Mouse (Mus musculus) erythroid progenitor cell, adult 5-6 weeks (primary cell): ENCODE results near the gene Rbbp4. TPM values are rescaled to one million over a fixed set of nuclear protein-coding genes. Genes with fewer than 3 reads are reported as not detected.
A peak's percentile ranks its signal among the peaks of the same experiment; 100 is the strongest.

ENCODE experiments used
- ATAC-seq: replicated peaks from 2 replicates; pipeline ENCODE4 v1.8.0; 2016; ENCODE audit warnings: moderate number of reproducible peaks, mild to moderate bottlenecking, moderate TSS enrichment, inconsistent platforms; ENCODE audit not compliant: poor library complexity, low FRiP score, severe bottlenecking
- total RNA-seq, 2 experiments: library from RNA; stranded (forward) in 1 of 2; stranded (reverse) in 1 of 2; fragments of 150-400 nt in 1 of 2; fragments of 186-747, 209-891 nt in 1 of 2; gene quantifications; 2 replicates each; pipeline versions ENCODE4 v1.2.3 to v1.2.4; 2015 to 2017; ENCODE audit warnings: low replicate concordance in 2 of 2

Gene Rbbp4
- total RNA-seq, 2 experiments from 2014 or later: 159 to 270 TPM

DNA sequence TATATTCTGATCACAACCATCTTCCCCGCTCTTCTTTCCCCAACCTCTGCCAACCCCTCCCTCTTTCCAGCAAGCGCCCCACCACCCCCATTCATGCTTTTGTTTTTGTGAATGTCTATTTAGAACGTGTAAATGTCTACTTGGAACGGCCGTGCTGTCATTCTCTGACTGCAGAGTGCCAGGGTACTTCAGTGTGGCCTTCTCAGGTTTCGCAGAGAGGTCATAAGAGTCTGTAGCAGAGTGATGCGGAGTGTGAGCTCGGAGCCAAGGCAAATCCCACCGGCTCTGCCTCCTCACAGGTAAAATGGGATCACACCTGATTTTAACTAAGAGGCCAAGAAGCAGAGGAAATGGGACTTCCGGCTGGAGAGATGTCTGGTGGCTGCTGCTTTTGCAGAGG is 36.0 kb downstream of the Rbbp4 start:
- ATAC-seq: no peak

DNA sequence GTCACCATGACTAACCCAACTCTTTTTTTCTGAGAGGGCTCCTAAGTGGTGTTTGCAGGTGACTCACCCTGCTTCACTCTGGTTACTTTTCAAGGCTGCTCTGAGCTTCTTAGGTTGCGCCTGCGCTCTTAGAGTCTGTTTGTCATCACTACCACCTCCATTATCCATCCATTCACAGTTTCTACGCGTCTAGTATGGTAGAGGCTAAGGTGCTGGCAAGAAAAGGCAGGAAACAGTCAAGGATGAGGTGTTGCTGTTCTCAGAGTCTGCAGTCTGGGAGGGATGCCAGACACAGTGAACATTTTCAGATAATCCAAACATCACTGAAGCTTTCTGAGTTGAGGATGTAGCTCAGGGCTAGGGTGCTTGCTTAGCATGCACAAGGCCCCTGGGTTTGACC is 37.4 kb downstream of the Rbbp4 start:
- ATAC-seq: no peak

DNA sequence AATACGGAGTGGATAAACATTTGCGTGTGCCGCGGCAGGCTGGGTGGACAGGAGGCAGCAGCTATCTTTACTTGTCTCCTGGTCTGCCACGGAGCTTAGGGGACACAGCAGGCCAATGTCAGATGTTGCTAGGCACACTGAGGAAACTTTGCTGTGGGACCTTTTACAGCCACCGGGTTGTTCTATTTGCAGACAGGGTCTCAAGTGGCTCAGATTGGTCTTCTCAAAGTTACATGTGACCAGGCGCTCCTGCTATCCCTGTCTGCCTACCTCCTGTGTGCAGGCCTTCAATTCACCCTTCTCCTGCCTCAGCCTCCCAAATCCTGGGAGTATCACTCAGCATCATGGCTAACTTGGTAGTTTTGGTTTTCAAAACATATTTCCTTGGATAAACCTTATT is 39.1 kb downstream of the Rbbp4 start:
- no peak for ATAC-seq

DNA sequence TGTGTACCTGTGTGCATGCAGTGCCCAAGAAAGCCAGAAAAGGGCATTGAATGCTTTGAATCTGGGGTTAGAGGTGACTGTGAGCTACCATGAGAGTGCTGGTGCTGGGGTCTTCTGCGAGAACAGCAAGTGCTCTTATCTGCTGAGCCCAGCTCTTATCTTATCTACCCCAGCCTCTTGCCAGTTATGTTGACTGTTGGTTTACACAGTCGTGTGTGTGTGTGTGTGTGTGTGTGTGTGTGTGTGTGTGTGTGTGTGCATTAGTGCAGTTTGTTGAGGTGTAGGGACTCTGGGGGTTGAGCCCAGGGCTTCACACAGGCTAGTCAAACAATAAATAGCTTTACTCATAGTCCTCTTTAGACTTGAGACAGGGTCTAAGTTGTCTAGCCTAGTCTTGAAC is 40.0 kb downstream of the Rbbp4 start:
- ATAC-seq: no peak

DNA sequence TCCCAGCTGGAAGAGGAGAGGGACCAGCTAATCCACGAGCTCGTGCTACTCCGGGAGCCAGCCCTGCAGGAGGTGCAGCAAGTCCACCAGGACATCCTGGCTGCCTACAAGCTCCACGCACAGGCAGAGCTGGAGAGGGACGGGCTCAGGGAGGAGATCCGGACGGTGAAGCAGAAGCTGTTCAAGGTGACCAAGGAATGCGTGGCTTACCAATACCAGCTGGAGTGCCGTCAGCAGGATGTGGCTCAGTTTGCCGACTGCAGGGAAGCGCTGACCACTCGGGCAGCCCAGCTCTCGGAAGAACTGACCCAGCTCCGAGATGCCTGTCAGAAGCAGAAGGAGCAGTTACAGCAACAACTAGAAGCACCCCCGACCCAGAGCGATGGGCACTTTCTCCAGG is 41.5 kb downstream of the Rbbp4 start:
- ATAC-seq: no peak

DNA sequence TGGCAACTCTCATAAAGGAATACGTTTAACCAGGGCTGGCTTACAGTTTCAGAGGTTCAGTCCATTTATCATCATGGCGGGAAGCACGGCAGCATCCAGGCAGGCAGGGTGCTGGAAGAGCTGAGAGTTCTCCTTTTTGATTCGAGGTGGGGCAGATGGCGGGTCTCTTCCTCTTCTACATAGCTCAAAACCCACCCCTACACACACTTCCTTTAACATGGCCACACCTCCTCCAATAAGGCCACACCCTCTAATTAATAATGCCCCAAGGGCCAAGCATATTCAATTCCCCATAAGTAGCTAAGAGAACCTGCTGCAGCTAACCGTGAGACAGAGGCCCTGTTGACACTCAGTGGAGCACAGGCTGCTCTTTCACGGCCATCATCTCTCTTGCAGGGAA is 42.3 kb downstream of the Rbbp4 start:
- no peak for ATAC-seq

DNA sequence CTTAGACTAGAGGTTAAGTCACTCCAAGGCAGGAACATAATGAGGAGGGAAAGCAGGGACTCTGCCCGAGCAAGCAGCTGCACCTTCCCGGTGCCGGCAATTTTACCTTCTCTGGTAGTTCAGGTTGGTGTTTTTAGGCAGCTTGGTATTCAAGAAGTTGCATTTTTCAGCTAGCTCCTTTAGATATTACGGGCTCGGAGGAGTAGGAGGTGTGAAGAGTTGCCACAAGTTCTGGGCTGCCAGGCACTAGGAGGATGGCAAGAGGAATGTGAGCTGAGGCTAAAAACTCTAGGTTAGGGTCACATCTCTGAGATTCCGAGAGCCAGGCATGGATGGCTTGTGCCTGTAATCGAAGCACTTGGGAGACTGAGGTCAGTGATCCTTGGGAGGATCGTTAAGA is 45.5 kb downstream of the Rbbp4 start:
- no peak for ATAC-seq

DNA sequence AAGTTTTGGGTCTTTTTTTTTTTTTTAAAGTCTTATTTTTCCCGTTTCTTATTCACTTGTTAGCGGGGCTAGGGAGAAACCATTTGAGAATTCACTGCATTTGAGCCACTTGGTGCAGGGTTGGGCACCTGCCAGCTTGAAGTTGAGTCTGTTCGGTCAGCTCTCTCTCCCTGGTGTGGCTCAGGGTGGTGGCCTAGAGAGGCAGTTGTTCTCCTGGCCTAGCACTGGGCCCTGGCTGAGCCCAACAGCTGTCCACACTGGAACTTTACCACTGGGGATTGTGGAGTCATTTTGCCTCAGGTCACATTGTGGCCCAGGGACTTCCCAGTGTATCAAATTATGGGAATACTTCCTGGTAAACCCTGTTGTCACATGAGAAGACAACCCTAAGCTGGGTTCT is 47.1 kb downstream of the Rbbp4 start:
- no peak for ATAC-seq

DNA sequence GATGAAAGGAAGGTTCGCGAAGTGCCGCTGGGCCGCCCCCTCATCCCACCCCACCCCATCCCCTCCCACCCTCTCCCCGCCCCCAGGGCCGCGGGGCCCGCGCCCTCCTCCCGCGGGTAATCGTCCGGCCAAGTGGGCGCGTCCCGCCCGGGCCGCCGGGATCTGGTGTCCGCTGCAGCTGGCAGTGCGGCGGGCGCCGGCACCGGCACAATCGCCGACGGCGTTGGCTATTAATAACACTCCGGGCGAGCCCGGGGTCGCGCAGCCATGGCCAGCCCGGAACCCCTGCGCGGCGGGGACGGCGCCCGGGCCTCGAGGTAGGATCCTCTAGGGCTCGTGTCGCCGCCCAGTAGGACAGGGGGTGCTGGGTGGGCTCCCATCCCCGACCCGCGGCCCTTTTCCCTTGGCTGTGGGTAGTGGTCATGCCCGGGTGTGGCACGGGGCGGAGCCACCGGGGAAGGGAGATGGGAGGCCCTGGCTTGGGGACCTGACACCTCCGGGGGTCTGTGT is 47.6 kb downstream of the Rbbp4 start, which contains the start of gene Sync:
Gene Sync (plus strand): TSS at position 146 of the 510 bp plus-strand sequence.
- no peak for ATAC-seq

DNA sequence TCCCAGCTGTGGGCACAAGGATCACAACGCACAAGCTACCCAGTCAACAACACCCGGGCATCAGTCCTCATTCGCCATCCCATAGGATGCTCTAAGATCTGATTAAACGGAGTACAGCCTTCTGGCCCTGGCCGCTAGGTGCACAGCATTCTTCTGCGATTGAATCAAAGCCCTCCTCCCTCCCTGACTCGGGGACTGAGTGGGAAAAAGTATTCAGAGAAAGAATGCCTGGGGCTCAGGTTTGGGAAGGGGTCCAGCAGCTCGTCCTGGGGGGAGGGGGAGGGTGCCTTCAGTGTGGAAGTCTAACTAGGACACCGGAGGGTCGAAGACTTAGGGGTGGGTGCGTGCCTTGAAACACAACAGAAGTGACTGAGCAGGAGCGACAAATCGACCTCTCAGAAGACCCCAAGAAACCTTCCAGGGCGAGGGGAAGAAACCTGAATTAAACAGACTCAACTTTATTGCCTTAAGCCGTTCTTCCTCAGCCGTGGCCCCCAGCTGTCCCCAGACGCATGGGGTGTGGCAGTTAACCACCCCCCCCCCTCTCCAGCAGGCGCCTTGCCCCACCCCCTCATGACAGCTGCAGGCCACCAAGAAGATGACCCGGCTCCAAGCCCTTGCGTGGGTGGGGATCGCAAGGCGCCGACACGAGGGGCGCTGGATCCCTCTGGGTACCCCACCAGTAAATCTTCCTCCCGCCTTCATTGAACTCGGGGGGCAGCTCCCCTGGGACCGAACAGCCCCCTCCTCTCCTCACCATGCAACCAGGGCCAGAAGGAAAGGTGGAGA is 48.3 kb downstream of the Rbbp4 start:
- ATAC-seq: no peak

DNA sequence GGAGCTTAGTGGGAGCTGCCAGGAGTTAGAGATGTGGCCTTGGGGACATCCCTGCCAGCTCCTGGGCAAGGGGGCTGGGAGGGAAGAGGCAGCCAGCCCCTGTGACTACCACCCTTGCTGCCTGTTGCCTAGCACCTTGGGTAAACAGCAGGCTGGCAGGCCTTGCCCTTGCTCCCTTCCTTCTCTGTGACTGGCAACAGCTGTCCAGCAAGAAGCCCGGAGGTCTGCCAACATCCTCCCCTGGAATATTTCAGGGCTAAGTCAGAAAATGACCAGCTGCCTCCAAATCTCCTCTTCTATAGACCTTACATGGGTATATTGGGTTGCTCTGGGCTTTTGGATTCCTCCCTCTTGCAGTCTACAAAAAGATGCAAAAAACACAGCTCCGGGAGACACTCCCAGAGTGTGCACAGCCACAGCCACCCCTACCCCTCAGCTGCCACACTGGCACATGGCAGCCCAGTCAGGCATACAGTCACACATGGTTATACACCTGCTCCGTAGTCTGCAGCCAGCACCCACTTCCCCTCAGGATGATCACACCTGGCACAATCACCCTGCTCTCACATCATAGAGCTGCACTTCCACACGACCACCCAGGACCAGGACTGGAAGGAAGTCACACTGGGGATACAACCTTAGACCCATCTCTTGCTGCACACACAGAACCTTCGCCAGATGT is 49.0 kb downstream of the Rbbp4 start:
- ATAC-seq: no peak

DNA sequence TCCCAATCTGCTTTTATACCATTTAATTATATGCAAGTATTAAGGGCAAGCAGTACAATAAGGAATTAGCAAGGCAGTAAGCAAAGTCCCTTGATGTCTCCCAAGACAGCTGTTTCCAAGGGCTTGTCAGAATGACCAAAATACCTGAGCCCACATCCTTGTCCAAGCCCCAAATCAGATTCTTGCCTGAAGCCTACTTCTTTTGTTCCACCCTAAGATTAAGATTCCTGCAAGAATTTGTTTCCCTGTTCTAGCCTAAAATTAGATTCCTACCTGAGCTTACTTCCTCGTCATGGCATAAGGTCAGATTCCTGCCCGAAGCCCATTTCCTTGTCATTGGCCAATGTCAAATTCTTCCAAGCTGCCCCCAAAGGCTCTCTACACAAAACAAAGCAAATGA is 50.5 kb downstream of the Rbbp4 start:
- ATAC-seq: no peak

DNA sequence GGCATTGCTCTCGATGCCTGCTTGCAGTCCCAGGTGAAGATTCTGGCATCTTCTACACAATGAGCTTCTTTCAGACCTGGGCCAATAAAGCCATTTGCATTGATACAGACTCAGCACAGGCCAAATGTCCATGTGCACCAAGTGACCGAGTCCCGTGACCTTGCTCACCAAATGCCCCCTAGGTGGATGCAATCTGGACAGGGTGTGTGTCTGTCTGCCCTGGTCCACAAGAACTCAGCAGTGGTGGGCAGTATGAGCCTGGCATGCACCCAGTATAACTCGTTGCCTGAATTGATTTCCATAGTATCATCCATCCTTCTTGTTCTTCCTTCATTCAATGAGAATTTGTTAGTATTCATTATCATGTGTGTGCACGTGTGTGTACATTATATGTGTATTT is 51.9 kb downstream of the Rbbp4 start:
- no peak for ATAC-seq

DNA sequence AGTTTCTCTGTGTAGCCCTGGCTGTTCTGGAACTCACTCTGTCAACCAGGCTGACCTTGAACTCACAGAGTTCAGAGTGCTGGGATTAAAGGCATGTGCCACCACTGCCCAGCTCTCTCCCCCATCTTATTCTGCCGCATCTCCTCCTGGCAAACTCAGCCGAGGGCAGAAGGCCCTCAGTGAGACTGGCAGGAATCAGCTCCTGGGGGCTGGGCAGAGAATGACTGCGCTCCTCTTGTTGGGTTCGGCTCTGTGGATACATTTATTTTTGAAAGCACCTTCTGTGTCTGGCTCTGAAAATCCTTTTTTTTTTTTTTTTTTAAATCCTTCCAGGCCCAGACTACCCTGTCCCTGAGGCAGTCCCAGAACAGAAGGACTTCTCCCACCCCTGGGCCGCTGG is 52.4 kb downstream of the Rbbp4 start:
- ATAC-seq: no peak

DNA sequence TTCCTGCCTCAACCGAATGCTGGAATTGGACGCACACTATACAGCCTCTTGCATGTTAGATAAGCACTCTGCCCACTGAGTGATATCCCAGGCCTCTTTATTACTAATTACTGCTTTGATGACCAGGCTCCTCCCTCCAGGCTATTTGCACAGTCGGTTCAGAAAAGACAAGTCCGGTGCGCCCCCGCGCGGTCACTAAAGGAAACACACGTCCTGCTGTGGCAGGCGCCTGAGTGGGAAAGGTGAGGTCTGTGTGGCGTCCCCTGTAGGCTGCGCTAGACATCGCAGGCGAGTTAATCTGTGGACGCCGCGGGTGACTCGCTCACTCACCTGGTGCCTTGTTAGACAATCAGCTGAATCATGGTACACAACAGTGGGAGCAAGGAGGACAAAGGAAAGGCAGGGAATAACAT is 58.7 kb downstream of the Rbbp4 start:
- ATAC-seq: peak; percentile 98

DNA sequence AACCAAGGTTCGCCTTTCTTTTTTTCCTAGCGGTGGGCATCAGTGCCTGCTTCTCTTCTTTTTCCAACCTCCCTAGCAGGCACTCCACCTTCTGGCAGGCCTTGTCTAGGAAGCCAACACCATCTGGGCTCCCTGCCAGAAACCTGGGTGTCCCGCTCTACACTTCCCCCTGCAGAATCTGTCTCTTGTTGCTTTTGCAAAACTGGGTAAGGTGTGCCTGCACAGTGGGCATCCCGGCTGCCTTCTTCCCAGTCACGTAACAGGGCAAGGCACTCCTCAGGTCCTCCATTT is 62.5 kb downstream of the Rbbp4 start:
- no peak for ATAC-seq

DNA sequence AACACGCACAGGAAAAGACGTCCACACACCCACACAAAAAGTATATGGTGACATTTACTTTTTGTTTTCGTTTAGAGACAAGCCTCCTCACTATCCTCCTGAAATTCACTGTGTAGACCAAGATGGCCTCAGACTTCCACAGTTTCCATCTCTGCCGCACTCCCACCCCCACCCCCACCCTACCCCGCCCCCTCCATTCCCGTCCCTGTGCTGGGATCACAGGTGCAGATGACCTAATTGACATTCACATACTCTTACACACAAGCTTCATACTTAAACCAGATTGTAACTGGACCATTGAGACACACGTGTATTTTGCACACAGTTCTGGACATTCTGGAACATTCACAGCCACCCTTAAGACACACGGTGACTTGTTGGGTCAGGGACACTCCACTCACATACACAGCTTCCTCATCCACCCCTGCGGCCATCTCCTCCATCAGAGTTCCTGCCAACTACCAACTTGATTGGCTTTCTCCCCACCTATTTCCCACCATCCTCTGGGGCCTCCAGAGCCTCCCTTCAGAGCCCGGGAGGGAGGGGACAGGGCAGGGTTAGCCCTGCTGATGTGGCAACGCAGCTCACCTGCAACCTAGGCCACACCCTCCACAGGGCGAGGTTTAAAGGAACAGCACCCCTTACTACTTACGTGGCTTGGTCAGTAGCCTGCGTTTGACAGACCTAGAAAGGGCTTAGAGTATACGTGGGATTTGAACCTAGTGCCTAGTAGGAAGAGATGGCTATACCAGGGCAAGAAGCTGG is 63.0 kb downstream of the Rbbp4 start:
- ATAC-seq: no peak

DNA sequence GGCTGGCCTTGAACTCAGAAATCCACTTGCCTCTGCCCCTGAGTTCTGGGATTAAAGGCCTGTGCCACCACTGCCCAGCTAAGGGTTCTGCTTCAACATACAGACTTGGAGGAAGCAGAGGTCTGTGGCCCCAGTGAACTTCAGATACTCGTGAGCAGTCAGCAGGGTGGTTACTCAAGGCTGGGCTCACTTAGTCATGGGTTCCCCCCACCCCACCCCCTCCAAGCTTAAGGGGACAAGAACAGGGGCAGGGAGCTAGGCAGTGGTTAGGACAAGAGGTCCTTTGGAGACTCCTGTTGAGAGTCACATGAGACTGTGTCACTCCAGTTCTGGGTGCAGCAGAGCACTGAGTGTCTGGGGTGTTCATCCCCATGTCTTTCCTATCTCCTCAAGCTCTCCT is 66.5 kb downstream of the Rbbp4 start:
- no peak for ATAC-seq

DNA sequence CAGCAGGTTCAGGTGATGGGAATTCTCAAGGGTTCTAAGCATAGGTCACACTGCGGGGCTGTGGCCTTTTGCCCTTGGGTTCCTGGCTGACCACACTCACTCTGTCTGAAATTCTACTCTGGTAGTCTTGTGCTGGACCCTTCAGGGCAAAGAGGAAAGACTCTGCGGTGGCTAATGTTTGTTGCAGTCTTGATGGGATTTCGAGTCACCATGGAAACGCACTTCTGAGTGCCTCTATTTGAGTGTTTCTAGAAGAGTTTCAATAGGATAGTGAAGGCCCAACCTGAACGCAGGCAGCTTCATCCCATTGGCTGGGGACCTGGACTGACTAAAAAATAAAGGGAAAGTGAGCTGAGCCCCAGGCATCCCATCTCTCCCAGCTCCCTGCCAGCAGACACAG is 68.3 kb downstream of the Rbbp4 start:
- no peak for ATAC-seq

DNA sequence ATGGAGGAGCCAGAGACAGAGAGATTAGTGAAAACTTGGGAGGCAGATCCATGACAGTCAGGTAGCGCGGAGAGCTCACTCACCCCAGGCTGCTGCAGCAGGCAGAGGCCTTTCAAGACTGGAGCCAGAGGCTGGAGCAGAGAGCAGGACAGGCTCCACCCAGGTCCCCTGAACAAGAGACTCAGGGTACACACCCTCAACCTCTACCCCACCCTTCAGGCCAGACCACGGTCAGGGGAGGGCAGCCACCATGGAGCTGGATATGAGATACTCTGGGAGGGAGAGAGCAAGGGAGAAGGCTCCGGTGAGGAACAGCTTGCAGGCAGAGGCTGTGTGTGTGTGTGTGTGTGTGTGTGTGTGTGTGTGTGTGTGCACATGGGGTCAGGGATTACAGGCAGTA is 69.0 kb downstream of the Rbbp4 start:
- no peak for ATAC-seq
